Mouse (Mus musculus): ENCODE measurements around the gene Gcg.

Gene Gcg

GRCm38 (mm10) chr2:62483550-62483949 is at the start of gene Gcg:
TSS of gene Gcg (minus strand) at chr2:62483650.
- no peak for DNase-seq

GRCm38 (mm10) chr2:62531065-62531464 is 47.6 kb upstream of the Gcg start:
- DNase-seq: no peak

DNA sequence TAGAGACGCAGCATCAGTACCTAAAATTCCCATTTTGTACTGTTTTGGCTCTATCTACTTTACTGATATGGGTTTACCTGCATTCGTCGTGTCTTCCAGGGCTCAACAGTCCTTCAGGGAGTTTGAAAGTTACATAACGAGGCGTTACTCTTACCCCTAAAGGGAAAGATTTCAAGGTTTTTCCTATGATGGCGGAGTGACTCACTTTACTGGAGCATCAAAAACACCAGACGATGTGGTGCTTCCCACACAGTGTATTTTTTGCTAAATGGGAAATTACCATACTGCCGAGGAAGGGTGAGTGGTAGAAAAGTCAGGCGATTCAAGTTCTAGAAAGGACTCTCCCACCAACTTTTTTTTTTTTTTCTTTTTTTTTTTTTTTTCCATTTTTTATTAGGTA is 42.9 kb upstream of the Gcg start:
- DNase-seq: no peak

DNA sequence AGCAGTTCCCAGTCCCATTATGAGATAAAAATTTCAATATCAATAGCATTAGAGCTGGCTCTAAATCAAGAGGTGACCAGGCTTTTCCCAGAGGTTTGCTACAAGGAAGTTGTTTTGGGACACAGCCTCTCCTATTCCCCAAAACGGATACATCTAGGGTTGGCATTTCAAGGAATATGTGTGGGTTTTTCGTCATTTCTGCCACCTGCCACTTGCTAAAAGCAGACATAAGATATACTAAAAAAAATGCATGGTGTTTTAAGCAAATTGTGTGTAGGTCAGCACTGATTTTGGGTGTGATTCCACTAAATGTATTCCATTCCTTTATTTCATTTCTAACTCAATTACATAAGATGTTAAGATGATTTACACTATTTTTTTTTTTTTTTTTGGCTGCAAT is 34.3 kb upstream of the Gcg start:
- DNase-seq: no peak

- DNase-seq: no peak
Observed at GRCm38 (mm10) chr2:62514477-62514876, 31.0 kb upstream of the Gcg start.

DNA sequence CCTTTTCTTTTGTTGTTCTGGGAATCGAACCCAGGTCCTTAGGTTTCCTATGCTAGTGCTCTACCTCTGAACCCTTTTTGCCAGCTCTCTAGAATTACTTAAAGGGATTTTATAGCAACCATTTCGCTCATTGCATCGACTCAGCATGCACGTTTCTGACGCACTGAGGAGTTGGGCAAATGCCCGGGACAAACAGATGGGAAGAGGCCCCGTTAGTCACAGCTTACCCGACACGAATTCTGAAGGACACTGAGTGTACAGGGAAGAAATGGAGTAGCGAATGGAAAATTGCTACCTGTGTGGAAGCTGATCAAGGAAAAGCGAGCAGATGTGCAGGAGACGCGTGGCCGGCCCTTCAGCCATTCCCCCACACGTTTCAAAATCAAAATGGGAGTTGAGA is 30.0 kb upstream of the Gcg start:
- no peak for DNase-seq

DNA sequence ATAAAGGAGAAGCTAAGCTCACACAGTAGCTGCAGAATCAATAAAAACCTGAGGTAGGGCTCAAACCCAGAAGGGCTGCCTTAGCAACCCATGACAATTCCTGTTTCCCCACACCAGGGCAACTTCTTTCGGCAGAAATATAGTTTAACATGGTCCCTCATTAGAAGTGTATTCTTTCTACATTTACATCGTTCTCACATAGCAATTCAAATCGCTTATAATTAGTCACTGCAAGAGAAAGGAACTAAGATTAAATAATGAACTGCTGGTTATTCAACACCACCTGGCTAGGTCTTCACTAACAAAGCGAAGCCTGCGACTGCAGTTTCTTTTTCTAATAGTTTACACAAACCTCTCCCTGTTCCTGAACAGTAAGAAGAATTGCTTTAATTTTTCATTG is 23.7 kb upstream of the Gcg start:
- DNase-seq: no peak

DNA sequence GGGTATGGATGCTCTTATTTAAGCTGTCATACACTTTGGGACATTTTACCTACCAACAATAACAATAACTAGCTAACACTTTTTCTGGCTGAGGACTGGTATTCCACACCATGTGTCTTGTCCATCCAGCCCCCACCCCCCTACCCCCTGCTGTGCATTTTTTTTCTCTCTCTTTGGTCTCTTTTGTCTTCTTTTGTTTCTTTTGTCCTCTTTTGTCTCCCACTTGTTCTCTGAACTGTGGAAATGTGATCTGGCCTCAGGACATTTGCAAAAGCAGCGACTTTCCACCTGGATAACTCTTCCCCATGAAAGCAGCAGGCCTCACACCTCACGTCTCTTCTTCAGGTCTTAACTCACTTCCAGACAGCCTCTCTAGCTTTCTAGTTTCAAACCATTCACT is 23.0 kb upstream of the Gcg start:
- no peak for DNase-seq

- no peak for DNase-seq
Observed at GRCm38 (mm10) chr2:62504269-62504796, 20.9 kb upstream of the Gcg start.

DNA sequence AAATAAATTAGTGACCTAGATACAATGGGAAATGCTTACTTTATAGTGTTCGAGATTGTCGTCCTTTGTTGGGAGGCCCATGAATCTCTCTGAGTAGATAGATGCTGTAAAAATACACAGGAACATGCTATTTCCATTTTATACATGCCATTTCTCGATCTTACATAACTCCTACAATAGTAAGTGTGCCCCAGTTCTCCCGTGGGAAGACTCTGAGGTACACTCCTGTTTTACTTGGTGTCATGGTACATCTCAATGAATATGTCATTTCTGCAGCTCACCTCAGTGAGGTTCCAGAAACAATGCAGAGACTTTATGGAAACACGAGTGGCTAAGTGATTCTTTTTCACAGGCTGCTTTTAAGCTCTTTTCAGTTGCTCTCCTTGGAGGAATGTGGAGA is 19.9 kb upstream of the Gcg start:
- no peak for DNase-seq

- DNase-seq: no peak
Observed at GRCm38 (mm10) chr2:62502516-62502915, 19.1 kb upstream of the Gcg start.

GRCm38 (mm10) chr2:62498821-62499220 is 15.4 kb upstream of the Gcg start:
- no peak for DNase-seq

- DNase-seq: no peak
Observed at GRCm38 (mm10) chr2:62498086-62498485, 14.6 kb upstream of the Gcg start.

GRCm38 (mm10) chr2:62497333-62498002 is 14.0 kb upstream of the Gcg start:
- no peak for DNase-seq

GRCm38 (mm10) chr2:62495407-62495806 is 12.0 kb upstream of the Gcg start:
- DNase-seq: no peak

DNA sequence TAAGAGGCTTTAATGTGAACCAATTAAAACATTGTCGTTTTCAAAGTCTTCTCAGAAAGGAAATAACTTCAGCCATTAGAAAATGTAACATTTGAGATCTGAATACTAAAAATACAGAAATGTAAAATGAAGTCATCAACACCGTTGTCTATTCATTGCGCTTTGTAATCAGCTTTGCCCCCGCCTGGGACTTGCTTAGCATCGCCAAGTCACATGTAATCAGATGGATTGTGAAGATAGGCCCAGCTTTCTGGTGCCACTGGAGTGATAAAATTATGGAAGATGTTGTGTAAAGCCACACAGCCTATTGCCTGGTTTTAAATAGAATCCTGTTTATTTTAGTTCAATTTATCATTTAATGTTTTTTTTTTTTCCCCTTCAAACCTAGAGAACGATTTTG is 6.4 kb upstream of the Gcg start:
- no peak for DNase-seq

DNA sequence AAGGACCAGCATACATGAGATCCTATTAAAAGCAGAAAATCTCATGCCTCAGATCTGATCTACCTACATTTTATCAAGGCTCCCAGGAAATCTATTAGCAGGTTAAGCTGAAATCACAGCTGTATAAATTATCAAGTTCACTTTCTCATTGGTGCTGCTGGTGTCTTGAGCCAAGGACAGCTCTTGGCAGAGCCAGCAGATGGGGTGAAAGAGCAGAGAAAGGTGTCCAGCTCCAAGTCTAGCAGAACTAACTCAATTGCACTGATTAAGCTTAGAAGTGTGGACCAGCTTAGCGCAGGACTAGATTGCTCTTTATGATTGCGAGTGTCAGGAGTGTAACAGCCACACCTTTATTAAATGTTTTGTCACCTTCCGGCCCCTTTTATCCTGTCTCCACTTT is 1.5 kb upstream of the Gcg start:
- no peak for DNase-seq

- DNase-seq: no peak
Observed at GRCm38 (mm10) chr2:62480285-62481198, 2.9 kb downstream of the Gcg start.

DNA sequence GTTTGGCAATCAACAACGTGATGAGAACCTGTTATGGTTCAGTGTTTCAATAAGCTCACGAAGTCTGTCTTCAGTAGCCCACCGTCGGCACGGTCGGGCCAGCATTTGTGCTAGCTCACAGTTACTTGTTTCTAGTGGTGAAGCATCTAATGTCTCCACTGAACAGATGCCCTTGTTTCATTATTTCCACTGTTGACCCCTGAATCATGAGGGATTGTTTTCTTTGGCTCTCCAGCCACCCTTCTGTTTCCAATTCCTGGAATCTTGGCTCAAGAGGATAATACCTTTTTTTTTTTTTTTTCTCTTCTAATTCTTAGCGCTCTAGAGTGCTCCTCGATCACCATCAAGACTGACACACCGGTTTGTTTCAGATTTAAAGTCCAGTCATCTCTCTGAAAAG is 13.9 kb downstream of the Gcg start:
- no peak for DNase-seq

- DNase-seq: no peak
Observed at GRCm38 (mm10) chr2:62463287-62463686, 20.2 kb downstream of the Gcg start.

DNA sequence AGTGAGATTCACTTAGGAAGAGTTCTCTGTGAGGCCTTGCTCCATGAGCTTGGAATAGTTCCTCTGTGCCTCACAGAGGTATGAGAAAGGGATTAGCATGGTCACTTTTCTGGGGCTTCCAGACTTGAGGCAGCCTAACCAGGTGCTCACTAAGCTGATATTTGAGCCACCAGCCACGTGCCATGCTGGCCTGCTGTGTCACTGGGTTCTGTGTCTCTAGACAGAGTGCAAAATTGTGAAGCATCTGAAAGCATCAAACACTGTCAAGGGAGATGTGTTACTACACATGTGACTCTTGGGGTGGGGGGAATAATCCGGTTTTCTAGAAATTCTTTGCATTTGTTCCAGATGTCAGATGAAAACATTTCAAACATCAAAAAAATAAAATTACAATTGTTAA is 21.3 kb downstream of the Gcg start:
- DNase-seq: no peak

GRCm38 (mm10) chr2:62460815-62461450 is 22.5 kb downstream of the Gcg start:
- peak; percentile 32 to 38 for DNase-seq

DNA sequence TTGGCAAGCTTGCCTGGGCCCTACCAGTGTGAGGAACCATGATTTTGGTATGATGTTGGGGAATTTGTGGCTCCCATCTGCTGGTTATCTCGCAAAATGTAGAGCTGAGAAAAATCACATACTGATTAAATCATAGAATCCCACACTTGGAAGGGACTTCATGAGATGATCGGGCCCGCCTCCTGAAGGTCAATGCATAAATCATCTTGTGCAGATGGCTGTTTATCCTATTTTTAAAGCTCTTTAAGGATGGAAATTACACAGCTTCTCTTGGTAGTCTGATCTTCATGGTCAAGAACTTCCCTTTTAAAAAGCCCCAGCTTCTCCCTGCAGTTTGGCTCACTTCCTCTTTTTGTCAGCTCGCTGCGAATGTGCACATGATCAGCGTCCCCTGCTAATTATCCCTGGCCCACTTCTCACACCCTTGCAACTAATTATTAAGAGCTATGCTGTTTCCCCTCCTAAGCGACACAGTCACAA is 23.2 kb downstream of the Gcg start:
- peak; percentile 68 to 77 for DNase-seq

All from B cell, adult 2 months (primary cell).